Mouse (Mus musculus): ENCODE data around the gene Zfyve27.

Gene Zfyve27

GRCm38 (mm10) chr19:42182673-42183072 lies 18.9 kb downstream of the Zfyve27 start:
- no peak for DNase-seq

- DNase-seq, result no peak
Measured at GRCm38 (mm10) chr19:42189735-42190134, 26.0 kb downstream of the Zfyve27 start.

DNA sequence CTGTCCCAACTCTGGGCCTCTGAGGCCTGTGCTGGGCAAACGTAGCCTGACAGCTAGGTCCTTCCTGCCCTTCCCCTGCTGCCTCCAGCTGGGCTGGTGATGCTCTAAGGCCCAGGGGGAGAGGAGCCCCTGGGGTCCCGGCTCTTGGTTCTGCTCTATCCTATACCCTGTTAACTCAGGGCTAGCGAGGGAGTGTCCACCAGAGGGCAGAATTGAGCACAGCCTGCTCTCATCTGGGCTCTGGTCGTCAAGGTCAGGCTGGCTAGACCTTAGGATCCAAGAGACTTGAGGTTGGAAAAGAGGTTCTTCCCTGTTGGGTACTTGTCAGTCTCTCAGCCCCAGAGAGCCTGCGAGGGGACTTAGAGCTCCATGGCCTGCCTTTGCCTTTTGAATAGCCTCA lies 26.7 kb downstream of the Zfyve27 start:
- no peak for DNase-seq

GRCm38 (mm10) chr19:42193311-42193710 lies 29.6 kb downstream of the Zfyve27 start:
- DNase-seq, result no peak

DNA sequence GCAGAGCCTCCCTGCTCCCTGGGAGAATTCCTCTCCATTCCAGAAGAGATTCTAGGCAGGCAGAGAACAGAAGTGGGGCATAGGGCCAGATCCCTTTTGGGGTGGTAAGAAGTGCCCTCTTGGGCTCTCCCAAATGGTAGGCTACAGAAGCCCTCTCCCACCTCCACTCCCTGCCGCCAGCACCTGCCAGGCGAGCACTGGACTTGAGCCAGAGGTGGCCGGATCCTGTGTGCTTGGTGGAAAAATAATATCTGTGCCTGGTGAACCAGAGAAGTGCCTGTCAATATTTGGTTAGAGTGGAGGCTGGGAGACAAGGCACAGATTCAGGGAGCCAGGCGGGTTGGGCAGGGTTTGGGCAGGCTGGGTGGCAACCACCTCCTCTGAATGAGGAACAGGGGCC lies 32.6 kb downstream of the Zfyve27 start:
- no peak for DNase-seq

DNA sequence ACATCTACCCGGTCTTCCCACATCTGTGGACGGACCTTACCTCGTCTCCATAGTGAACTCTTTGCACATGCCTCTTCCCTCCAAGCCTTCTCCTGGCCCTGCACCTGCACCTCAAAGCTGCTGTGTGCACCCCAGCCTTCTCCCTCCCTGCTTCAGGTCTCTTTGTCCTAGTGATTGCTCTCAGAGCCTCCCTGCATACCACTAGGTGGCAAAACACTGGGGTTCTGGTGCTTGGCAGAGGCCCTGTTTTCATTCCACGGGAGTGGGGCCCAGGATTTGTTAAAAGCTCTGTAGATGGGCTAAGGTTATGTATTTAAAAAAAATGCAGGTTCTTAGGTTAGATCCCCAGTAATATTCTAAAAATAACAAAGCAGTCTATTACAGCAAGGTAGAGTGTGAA lies 33.3 kb downstream of the Zfyve27 start:
- DNase-seq, result no peak

- DNase-seq, result no peak
Measured at GRCm38 (mm10) chr19:42198026-42198425, 34.3 kb downstream of the Zfyve27 start.

DNA sequence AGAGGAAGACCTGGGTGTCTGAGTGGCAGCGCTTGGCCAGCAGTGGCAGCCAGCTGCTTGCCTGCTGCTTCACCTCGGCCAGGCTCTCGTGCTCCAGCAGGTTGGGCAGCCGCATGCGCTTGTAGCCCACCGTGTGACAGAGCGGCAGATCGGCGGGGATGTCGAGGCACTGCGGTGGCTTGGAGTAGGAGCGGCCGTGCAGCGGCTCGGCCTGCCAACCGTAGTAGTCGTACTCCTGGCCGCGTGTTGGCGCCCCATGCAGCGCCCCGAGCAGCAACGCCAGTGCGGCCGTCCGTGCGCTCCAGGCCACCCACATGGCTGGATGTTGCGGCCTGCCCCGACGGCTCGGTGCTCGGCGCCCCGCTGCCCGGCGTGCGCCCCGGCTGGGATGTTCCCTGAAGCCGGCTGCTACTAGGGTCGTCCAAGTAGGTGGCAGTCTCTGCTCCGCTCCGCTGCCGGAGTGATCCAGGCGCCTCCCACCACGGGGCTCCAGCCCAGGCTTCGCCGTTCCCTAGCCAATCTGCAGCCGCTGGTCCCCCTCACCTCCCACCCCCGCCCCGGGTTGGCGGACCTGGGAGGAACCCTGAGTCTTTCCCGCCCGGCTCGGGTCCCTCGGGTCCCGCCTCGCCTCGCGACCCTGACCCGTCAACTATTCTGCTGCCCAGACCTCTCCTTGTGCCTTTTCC lies 38.1 kb downstream of the Zfyve27 start, which contains the start of gene Sfrp5:
Gene Sfrp5, minus strand, starts transcription at position 557 of the 686 bp plus-strand sequence.
- no peak for DNase-seq

DNA sequence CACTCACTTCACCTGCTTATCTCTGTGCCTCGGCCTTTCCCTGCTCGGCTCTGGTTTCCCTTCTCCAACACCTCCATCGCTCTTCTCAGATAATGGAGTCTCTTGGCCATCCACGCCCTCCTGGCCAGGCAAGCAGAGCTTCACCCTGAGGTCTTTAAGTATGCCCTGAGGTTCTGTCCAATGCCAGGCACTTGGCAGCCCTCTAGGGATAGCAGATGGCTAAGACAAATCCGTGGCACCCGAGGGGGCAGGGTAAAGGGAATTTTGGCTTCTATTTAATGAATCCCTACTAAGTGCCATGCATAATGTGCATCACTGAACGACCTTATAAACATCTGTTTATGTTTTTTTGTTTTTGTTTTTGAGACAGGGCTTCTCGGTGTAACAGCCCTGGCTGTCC lies 38.7 kb downstream of the Zfyve27 start:
- no peak for DNase-seq

DNA sequence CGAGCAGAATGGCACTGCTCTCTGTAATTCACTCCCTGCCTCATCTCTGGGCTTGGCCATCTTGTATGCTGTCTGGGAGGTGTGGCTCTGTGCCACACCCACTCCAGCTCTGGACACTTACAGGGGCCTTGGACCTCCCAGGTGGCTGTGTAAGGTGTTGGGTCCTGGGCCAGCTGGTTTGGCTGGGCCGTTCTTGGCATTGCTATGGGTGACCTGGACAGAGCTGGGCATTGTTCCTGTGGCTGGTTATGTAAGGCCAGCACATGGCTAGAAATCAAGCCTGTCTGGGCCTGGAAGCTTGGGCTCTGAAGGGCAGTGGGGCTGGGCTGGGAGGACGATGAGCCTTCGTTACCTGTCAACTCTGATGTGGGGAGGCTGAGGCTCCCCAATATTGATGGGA lies 40.6 kb downstream of the Zfyve27 start:
- DNase-seq, result no peak

DNA sequence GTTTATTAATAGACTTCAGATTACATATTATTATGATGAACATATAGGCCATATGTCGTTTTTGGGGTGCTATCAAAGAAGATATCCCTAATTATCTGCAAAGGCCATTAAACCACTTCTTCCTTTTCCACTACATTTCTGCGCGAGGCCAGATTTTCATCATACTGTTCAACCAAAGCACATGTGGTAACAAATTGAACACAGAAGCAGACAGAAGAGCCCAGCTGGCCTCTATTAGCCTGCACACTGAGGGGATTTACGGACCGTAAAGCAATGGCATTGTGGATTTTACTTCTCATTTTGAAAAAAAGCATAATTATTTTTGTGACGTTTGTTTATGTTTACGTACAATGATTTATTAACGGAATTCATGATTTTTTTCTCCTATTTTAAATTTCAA lies 41.5 kb downstream of the Zfyve27 start:
- DNase-seq, result no peak

DNA sequence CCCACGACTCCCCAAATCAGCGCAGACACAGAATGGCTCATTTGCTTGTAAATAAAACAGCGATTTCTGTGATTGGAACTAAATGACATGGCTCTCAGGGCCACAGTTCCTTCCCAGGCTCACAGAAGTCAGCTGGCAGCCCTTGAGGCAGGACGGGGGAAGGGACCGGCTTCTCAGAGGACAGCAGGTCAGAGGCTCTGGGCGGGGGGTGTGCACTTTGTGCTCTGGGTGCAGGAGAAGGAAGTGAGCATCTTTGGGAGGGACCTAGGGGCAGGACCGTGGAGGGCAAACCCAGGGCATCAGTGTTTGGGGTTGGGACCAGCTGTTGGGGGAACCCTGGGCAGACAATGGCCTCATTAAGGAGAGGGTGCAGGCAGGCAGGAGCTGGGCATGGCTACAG lies 45.7 kb downstream of the Zfyve27 start:
- no peak for DNase-seq

- DNase-seq, result no peak
Measured at GRCm38 (mm10) chr19:42209976-42210375, 46.2 kb downstream of the Zfyve27 start.

DNA sequence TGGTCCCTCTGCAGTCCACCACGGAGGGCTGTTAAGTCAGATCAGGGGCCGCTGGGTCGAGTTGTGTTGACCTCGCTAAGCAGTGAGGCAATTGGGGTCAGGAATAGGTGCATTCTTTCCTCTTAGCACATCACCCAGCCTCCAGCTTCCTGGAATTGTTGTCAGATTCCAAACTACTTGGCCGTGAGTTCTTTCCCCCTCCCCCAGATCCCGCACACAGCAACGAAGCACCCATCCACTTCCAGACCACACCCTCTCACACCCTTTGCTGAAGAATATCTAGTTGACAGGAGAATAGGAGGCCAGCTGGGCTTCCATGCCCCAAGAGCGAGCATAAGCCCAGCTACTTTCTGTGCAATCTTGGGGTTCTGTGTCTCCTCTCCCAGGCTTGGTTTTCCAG lies 48.2 kb downstream of the Zfyve27 start:
- DNase-seq, result no peak

DNA sequence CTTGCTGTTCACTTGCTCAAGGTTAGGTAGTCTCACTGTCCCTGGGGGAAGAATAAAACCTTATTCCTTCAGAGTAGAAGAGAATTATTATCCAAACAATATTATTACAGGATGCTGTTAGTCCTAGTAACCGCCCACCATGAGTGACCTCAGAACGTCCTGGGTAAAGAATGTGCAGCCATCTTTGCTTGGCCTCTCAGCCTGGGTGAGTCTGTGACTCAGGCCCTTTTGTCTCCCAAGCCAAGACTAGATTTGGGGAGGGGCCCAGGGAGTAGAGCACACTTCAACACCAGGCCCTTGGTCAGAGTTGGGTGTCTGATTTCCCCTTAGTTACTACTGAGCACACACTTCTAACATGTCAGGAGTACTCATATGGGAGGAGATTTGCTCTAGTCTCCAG lies 50.9 kb downstream of the Zfyve27 start:
- DNase-seq, result no peak

DNA sequence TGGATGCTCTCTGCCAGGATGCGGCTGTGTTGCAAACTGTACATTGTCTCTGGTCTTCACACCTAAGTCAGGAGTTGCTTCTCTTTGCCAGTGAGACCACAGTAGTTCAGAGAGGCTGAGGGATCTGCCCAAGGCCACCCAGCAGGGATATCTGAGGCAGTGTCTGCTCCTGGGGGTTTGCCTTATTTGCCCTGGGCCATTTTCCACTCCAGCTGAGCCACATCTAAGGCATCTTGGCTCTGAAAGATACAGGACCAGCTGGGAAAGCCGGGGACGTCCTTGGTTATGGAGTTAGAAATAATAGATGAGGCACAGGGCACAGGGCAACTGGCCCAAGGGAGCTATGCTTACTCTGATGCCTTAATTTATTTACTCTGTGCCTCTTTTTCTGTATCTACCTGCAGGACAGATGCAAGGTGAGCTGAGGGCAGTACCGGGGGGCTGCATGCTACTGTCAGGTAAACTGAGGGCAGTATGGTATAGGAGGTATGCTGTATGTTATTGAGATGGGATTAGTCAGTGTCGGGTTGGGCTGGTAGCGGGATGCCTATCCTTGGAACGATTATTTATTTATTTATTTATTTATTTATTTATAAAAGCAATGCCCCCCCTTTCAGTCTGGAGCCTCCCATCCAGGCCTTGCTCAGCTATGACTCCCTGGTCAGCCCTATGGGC lies 53.1 kb downstream of the Zfyve27 start:
- DNase-seq, result no peak

DNA sequence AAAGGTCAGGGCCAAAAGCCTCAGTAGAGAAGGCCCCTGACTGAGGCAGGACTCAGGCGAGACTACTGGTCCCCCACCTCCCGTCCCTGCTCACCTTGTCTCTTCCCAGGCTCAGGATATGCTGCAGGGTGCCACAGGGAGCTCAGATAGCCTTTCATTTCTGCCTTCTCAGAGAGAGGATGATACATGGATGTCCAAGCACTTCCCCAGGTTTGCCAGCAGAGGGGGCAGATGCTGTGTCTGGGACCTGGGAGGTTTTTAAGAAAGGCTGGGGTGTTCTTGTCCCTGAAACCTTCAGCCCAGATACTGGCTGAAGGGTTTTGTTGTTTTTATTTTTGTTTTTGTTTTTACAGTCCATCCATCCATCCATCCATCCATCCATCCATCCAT lies 53.6 kb downstream of the Zfyve27 start:
- peak; percentile 53 for DNase-seq

GRCm38 (mm10) chr19:42226451-42226850 lies 62.7 kb downstream of the Zfyve27 start:
- peak; percentile 22 for DNase-seq

DNA sequence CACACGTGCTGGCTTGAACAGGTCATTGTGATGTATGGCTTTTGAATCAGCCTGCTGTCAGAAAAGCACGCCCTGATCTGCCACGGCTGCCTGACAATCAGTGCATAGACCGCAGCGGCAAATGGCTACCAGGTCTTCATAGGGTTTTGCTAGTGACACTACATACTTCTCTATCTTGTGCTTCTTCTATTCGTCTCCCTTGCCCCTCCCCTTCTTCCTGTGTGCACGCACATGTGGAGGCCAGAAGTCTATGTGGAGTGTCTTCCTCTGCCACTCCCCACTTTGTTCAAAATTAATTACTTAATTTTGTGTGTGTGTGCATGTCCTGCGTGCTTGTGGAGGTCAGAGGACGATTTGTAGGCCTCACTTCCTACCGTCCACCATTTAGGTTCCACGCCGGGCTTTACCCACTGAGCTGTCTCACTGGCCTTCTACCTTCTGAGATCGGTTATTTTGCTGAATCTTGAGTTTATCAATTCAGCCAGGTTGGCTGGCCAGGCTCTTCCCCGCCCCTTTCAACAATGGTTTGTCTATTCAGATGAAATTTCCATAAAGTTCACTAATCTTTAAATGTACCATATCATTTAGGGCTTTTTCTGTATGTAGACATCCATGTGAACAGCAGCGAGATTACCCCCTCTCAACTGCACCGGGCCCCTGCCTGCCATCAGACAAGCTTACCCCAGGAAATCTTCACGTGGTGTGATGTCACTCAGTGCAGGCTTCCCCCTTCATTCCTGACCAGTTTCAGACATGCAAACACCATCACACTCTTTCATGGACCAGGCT lies 65.9 kb downstream of the Zfyve27 start:
- DNase-seq, result no peak

- no peak for DNase-seq
Measured at GRCm38 (mm10) chr19:42230288-42230568, 66.5 kb downstream of the Zfyve27 start.

DNA sequence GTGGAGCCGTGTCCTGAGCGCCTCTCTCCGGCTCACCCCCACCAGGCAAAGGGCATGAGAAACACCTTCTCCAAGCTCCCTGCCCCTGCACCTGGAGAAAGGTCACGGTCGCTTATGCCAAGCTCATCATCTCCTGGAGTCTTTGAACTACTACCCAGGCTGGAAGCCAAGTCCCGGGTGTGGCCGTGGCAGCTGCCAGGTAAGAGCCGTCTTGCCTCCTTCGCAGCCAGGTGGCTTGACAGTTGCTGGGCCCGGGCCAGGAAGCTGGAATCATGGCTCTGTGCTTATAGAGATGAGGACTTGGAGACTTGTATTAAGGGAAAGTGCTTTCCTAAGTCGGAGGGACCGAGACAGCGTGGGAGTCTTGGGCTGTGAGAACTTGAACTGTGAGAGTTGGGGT lies 67.2 kb downstream of the Zfyve27 start:
- DNase-seq, result no peak

GRCm38 (mm10) chr19:42237602-42238340 lies 74.0 kb downstream of the Zfyve27 start:
- peak; percentile 51 for DNase-seq

GRCm38 (mm10) chr19:42238341-42238715 lies 74.6 kb downstream of the Zfyve27 start:
- DNase-seq, result no peak

DNA sequence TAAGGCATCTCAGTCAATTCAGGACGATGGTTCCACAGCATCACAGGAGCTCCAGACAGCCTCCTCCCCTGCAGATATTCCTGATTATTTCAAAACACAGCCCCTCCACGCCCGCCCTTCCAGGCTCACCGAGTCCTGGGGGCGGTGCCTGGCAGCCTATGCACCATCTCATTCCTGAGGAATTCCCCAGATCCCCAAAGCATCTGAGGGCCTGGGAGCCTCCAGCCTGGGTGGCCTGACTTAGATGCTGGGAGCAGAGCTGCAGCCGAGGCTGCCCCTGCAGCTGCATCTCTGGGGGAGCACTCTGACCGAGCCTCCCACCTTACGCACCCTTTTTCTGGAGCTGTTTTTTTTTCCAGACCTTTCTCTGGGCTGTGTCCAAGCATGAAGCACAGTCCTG lies 77.1 kb downstream of the Zfyve27 start:
- no peak for DNase-seq

Data from right cerebral cortex, postnatal 25 days (tissue).